Mouse (Mus musculus) MEL (cell line): Measurements from ENCODE around the gene Emx2. TPM values are rescaled to one million over a fixed set of nuclear protein-coding genes. Genes with fewer than 3 reads are reported as not detected.

Experiments
- DNase-seq: peaks from one replicate; pipeline ENCODE4 v3.0.0; 2011; ENCODE audit warnings: low read depth, low spot score
- H3K27ac ChIP-seq: 2 replicates; pipeline ENCODE4 v1.5.1; 2012; ENCODE audit warnings: low read depth, mild to moderate bottlenecking, control low read depth, low read length, moderate library complexity; ENCODE audit not compliant: control insufficient read depth
- H3K27me3 ChIP-seq, 2 experiments: fragments of 150-350 bp in 1 of 2; sonication (generic) in 1 of 2; 2 replicates each; pipeline ENCODE4 v1.6.1; 2012; ENCODE audit warnings: low read length in 2 of 2, mild to moderate bottlenecking in 2 of 2, improper control_type of control experiment in 1 of 2, moderate library complexity in 1 of 2; ENCODE audit not compliant: insufficient read depth in 2 of 2, control insufficient read depth in 1 of 2
- H3K36me3 ChIP-seq, 2 experiments: 2 replicates each; pipeline ENCODE4 v1.6.1; 2012 to 2014; ENCODE audit warnings: low read length in 2 of 2, improper control_type of control experiment in 1 of 2, inconsistent platforms in 1 of 2, mild to moderate bottlenecking in 1 of 2; ENCODE audit not compliant: insufficient read depth in 2 of 2, control insufficient read depth in 1 of 2
- H3K4me1 ChIP-seq, 2 experiments: fragments of 150-350 bp in 1 of 2; sonication (generic) in 1 of 2; 2 replicates each; pipeline ENCODE4 v1.6.1; 2012; ENCODE audit warnings: low read length in 2 of 2, improper control_type of control experiment in 1 of 2, mild to moderate bottlenecking in 1 of 2; ENCODE audit not compliant: insufficient read depth in 2 of 2, control insufficient read depth in 1 of 2
- H3K4me3 ChIP-seq, 2 experiments: fragments of 150-350 bp in 1 of 2; sonication (generic) in 1 of 2; 2 replicates each; pipeline ENCODE4 v1.5.1; 2012; ENCODE audit warnings: low read depth in 2 of 2, low read length in 2 of 2, mild to moderate bottlenecking in 2 of 2, moderate library complexity in 2 of 2, control low read depth in 1 of 2, improper control_type of control experiment in 1 of 2; ENCODE audit not compliant: control insufficient read depth in 1 of 2, insufficient read depth in 1 of 2
- H3K79me2 ChIP-seq: 2 replicates; pipeline ENCODE4 v1.6.1; 2012; ENCODE audit warnings: mild to moderate bottlenecking, low read length, moderate library complexity; ENCODE audit not compliant: control insufficient read depth, poor library complexity, insufficient read depth
- H3K9ac ChIP-seq: 2 replicates; pipeline ENCODE4 v1.6.1; 2012; ENCODE audit warnings: low read depth, mild to moderate bottlenecking, control low read depth, low read length, moderate library complexity; ENCODE audit not compliant: control insufficient read depth, poor library complexity, severe bottlenecking
- H3K9me3 ChIP-seq: fragments of 150-350 bp; sonication (generic); replicated peaks from 2 replicates; pipeline ENCODE4 v1.6.1; 2012; ENCODE audit warnings: mild to moderate bottlenecking, low read length, improper control_type of control experiment, moderate library complexity; ENCODE audit not compliant: insufficient read depth
- BHLHE40 ChIP-seq: IDR thresholded peaks from 2 replicates; pipeline ENCODE4 v1.6.1; 2012; ENCODE audit warnings: low read depth, mild to moderate bottlenecking, inconsistent platforms, low read length, improper control_type of control experiment, borderline replicate concordance
- CHD1 ChIP-seq: IDR thresholded peaks from 2 replicates; pipeline ENCODE4 v1.6.1; 2012; ENCODE audit warnings: low read depth, mild to moderate bottlenecking, inconsistent platforms, low read length, improper control_type of control experiment
- CHD2 ChIP-seq: IDR thresholded peaks from 2 replicates; pipeline ENCODE4 v1.6.1; 2011; ENCODE audit warnings: low read length, improper control_type of control experiment
- CTCF ChIP-seq, 3 experiments: IDR thresholded peaks in 2 of 3; conservative IDR thresholded peaks in 1 of 3; 2 replicates each; pipeline ENCODE4 v1.5.1; 2011 to 2012; ENCODE audit warnings: low read length in 3 of 3, low read depth in 2 of 3, mild to moderate bottlenecking in 2 of 3, improper control_type of control experiment in 1 of 3, inconsistent platforms in 1 of 3, mixed read lengths in 1 of 3, moderate library complexity in 1 of 3; ENCODE audit not compliant: control insufficient read depth in 1 of 3, insufficient read depth in 1 of 3, poor library complexity in 1 of 3, severe bottlenecking in 1 of 3
- ELF1 ChIP-seq: IDR thresholded peaks from 2 replicates; pipeline ENCODE4 v1.6.1; 2014; ENCODE audit warnings: low read depth, mild to moderate bottlenecking, inconsistent platforms, low read length, improper control_type of control experiment, moderate library complexity
- ETS1 ChIP-seq: IDR thresholded peaks from 2 replicates; pipeline ENCODE4 v1.6.1; 2012; ENCODE audit warnings: low read depth, mild to moderate bottlenecking, inconsistent platforms, low read length, improper control_type of control experiment, moderate library complexity
- GABPA ChIP-seq: IDR thresholded peaks from 2 replicates; pipeline ENCODE4 v1.6.1; 2012; ENCODE audit warnings: low read depth, mild to moderate bottlenecking, inconsistent platforms, low read length, improper control_type of control experiment, moderate library complexity
- GATA1 ChIP-seq: IDR thresholded peaks from 2 replicates; pipeline ENCODE4 v1.6.1; 2011; ENCODE audit warnings: low read depth, low read length, improper control_type of control experiment
- HCFC1 ChIP-seq: IDR thresholded peaks from 2 replicates; pipeline ENCODE4 v1.6.1; 2012; ENCODE audit warnings: low read depth, mild to moderate bottlenecking, inconsistent platforms, low read length, improper control_type of control experiment, moderate library complexity
- KAT2A ChIP-seq: conservative IDR thresholded peaks from 2 replicates; pipeline ENCODE4 v1.6.1; 2012; ENCODE audit warnings: low read depth, low read length, improper control_type of control experiment, inconsistent platforms
- MAFK ChIP-seq: IDR thresholded peaks from 2 replicates; pipeline ENCODE4 v1.6.1; 2011; ENCODE audit warnings: low read depth, mild to moderate bottlenecking, low read length, improper control_type of control experiment, borderline replicate concordance
- MAX ChIP-seq: IDR thresholded peaks from 2 replicates; pipeline ENCODE4 v1.6.1; 2011; ENCODE audit warnings: low read length, improper control_type of control experiment
- MAZ ChIP-seq: IDR thresholded peaks from 2 replicates; pipeline ENCODE4 v1.6.1; 2012; ENCODE audit warnings: low read depth, mild to moderate bottlenecking, inconsistent platforms, low read length, improper control_type of control experiment
- MEF2A ChIP-seq: IDR thresholded peaks from 2 replicates; pipeline ENCODE4 v1.6.1; 2014; ENCODE audit warnings: low read depth, mild to moderate bottlenecking, inconsistent platforms, low read length, improper control_type of control experiment; ENCODE audit not compliant: poor library complexity, insufficient replicate concordance, severe bottlenecking; ENCODE audit errors: extremely low read depth
- MYB ChIP-seq: IDR thresholded peaks from 2 replicates; pipeline ENCODE4 v1.6.1; 2011; ENCODE audit warnings: mild to moderate bottlenecking, low read depth, low read length, improper control_type of control experiment
- NRF1 ChIP-seq: IDR thresholded peaks from 2 replicates; pipeline ENCODE4 v1.6.1; 2014; ENCODE audit warnings: low read depth, mild to moderate bottlenecking, inconsistent platforms, low read length, improper control_type of control experiment, moderate library complexity; ENCODE audit not compliant: poor library complexity, insufficient read depth, severe bottlenecking
- POLR2A ChIP-seq, 2 experiments: IDR thresholded peaks; 2 replicates each; pipeline ENCODE4 v1.6.1; 2011 to 2012; ENCODE audit warnings: low read length in 2 of 2, mild to moderate bottlenecking in 2 of 2, control low read depth in 1 of 2, improper control_type of control experiment in 1 of 2, low read depth in 1 of 2, moderate library complexity in 1 of 2; ENCODE audit not compliant: control insufficient read depth in 1 of 2, insufficient read depth in 1 of 2, poor library complexity in 1 of 2
- POLR2AphosphoS2 ChIP-seq: IDR thresholded peaks from 2 replicates; pipeline ENCODE4 v1.6.1; 2011; ENCODE audit warnings: low read length, improper control_type of control experiment
- RAD21 ChIP-seq: IDR thresholded peaks from 2 replicates; pipeline ENCODE4 v1.6.1; 2011; ENCODE audit warnings: mild to moderate bottlenecking, low read depth, low read length, improper control_type of control experiment
- SMC3 ChIP-seq: IDR thresholded peaks from 2 replicates; pipeline ENCODE4 v1.6.1; 2011; ENCODE audit warnings: low read depth, low read length, improper control_type of control experiment
- USF1 ChIP-seq: IDR thresholded peaks from 2 replicates; pipeline ENCODE4 v1.6.1; 2014; ENCODE audit warnings: low read depth, mild to moderate bottlenecking, inconsistent platforms, low read length, improper control_type of control experiment, moderate library complexity
- ZKSCAN1 ChIP-seq: IDR thresholded peaks from 2 replicates; pipeline ENCODE4 v1.6.1; 2012; ENCODE audit warnings: low read depth, mild to moderate bottlenecking, inconsistent platforms, low read length, improper control_type of control experiment, moderate library complexity
- ZNF384 ChIP-seq: IDR thresholded peaks from 2 replicates; pipeline ENCODE4 v1.6.1; 2012; ENCODE audit warnings: low read depth, mild to moderate bottlenecking, inconsistent platforms, low read length, improper control_type of control experiment
- polyA plus RNA-seq, 2 experiments: library from polyadenylated mRNA; stranded (reverse) in 1 of 2; unstranded in 1 of 2; fragments of >175 nt in 1 of 2; fragments of >200 nt in 1 of 2; gene quantifications; 2 replicates each; pipeline versions ENCODE4 v1.2.1 to v1.2.4; 2012; ENCODE audit warnings: low replicate concordance in 2 of 2, low read depth in 1 of 2; ENCODE audit not compliant: insufficient read length in 2 of 2, insufficient read depth in 1 of 2, missing spikeins in 1 of 2
- total RNA-seq: library from RNA; depleted of rRNA; stranded (reverse); fragments of 300-350 nt; gene quantifications from 2 replicates; pipeline ENCODE4 v1.2.3, GENCODE M21; 2012

Emx2 gene
- total and polyA plus RNA-seq, 3 experiments, result 0.08 TPM; not detected in 2

GRCm38 (mm10) chr19:59450561-59451135, 7.5 kb upstream of the Emx2 start:
- peaks cover 0 to 8% of the 10 kb centered on the region in 2 experiments; a peak in 1 of 4 replicates for H3K27me3 ChIP-seq
- no peaks in the 10 kb centered on the region for H3K4me1 ChIP-seq
- H3K9ac ChIP-seq, result no peak overlapping the region
- H3K36me3 ChIP-seq, result no peaks in the 10 kb centered on the region
- no peak for DNase-seq
- H3K4me3 ChIP-seq, result no peak overlapping the region
- no peak overlapping the region for H3K27ac ChIP-seq
- TF ChIP-seq BHLHE40 (no peak), MAZ (no peak), MEF2A (no peak), CHD1 (no peak), MAX (no peak), ZKSCAN1 (no peak)
- no peaks in the 10 kb centered on the region for H3K9me3 ChIP-seq
- H3K79me2 ChIP-seq, result no peaks in the 10 kb centered on the region

- no peaks in the 10 kb centered on the region for H3K9me3 ChIP-seq
Measured at GRCm38 (mm10) chr19:59451441-59451951, 6.7 kb upstream of the Emx2 start.

GRCm38 (mm10) chr19:59452321-59452720, 5.9 kb upstream of the Emx2 start:
- no peak overlapping the region for H3K27ac ChIP-seq
- no peak for DNase-seq
- peaks cover 0 to 8% of the 10 kb centered on the region in 2 experiments; a peak in 1 of 4 replicates for H3K27me3 ChIP-seq
- no peaks in the 10 kb centered on the region for H3K79me2 ChIP-seq
- H3K4me1 ChIP-seq, result no peaks in the 10 kb centered on the region
- H3K4me3 ChIP-seq, result no peak overlapping the region
- TF ChIP-seq CTCF (IDR thresholded peaks at IDR 0.05 in 2 of 3, conservative IDR thresholded peaks at IDR 0.05 in 1 of 3; ENCODE audit: control insufficient read depth in 1 of 3, insufficient read depth in 1 of 3, low read depth in 2 of 3, low read length in 3 of 3, poor library complexity in 1 of 3, severe bottlenecking in 1 of 3), result no peak
- no peak for TF ChIP-seq CHD1
- no peaks in the 10 kb centered on the region for H3K9me3 ChIP-seq
- H3K9ac ChIP-seq, result no peak overlapping the region
- H3K36me3 ChIP-seq, result no peaks in the 10 kb centered on the region

More at GRCm38 (mm10) chr19:59451441-59451951, 6.7 kb upstream of the Emx2 start:
- H3K27ac ChIP-seq, result no peak overlapping the region
- no peak for DNase-seq
- TF ChIP-seq MYB, result no peak
- TF ChIP-seq POLR2A (IDR thresholded peaks at IDR 0.05; ENCODE audit: control insufficient read depth in 1 of 2, insufficient read depth in 1 of 2, low read depth in 1 of 2, low read length in 2 of 2, poor library complexity in 1 of 2), result no peak
- TF ChIP-seq SMC3, result no peak
- no peak for TF ChIP-seq MAX
- TF ChIP-seq GATA1, result no peak
- TF ChIP-seq MAFK, result no peak
- TF ChIP-seq NRF1, result no peak
- no peak for TF ChIP-seq ZKSCAN1
- TF ChIP-seq GABPA, result no peak
- no peak for TF ChIP-seq ZNF384
- TF ChIP-seq BHLHE40, result no peak
- TF ChIP-seq CHD2, result no peak
- TF ChIP-seq USF1, result no peak
- no peak for TF ChIP-seq RAD21
- TF ChIP-seq ETS1, result no peak
- TF ChIP-seq KAT2A, result no peak
- no peak for TF ChIP-seq POLR2AphosphoS2
- no peak for TF ChIP-seq HCFC1
- TF ChIP-seq ELF1, result no peak
- TF ChIP-seq, all 39 proteins: peak for 0
- H3K79me2 ChIP-seq, result no peaks in the 10 kb centered on the region
- no peaks in the 10 kb centered on the region for H3K36me3 ChIP-seq
- H3K4me1 ChIP-seq, result no peaks in the 10 kb centered on the region
- H3K9ac ChIP-seq, result no peak overlapping the region
- no peak overlapping the region for H3K4me3 ChIP-seq
- H3K27me3 ChIP-seq, result peaks cover 0 to 8% of the 10 kb centered on the region in 2 experiments; a peak in 1 of 4 replicates
